Mouse (Mus musculus): ENCODE data around the gene Popdc2. TPM values are rescaled to one million over a fixed set of nuclear protein-coding genes. Genes with fewer than 3 reads are reported as not detected.
A peak's percentile ranks its signal among the peaks of the same experiment; 100 is the strongest.

The Popdc2 gene
- polyA plus RNA-seq, 1 experiment from 2014 or later, result 16.8 TPM

DNA sequence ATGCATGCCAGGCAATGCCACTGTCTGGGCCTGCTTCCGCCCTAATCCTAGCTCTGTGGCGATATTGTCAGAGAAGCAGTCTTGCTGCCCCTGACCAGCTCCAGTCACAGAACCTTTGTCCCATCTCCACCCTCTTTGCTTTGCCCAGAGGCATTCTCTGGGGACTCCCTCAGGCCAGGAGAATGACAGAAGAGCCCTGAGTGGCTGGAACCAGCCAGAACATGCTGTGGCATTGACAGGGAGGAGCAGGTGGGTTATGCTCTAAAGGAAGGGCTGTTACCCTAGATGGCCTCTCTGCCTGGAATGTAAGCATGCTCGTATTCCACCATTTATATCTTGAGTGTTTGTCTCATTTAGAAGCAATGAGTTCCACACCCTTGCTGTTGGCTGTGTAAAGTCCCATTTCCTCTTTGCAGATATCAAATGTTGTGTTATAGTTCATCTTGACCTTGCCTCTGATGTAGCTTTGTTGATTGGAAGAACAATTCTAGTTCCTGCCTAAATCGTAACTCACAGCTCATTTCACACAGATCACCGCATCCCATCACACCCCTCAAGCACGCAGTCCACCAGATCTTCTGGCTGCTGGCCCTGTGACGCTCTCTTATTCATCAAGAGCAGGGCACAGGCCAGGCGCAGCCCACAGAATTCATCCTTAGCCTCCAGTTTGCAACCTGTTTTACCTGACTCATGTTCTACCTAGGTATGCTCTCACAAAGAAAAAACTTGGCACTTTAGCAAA lies 8.8 kb downstream of the Popdc2 start:
- Histone ChIP-seq H3K4me2 (ENCODE audit: low read length) (no peak overlapping the region), H3K27ac (ENCODE audit: low read depth) (no peak overlapping the region), H3K4me1 (replicated peaks; ENCODE audit: control insufficient read depth, insufficient read depth, low read length) (no peaks in the 10 kb centered on the region), H3K9ac (ENCODE audit: low read length) (no peak overlapping the region), H3K9me3 (ENCODE audit: control insufficient read depth, low read length) (no peaks in the 10 kb centered on the region), H3K27me3 (replicated peaks; ENCODE audit: control insufficient read depth, insufficient read depth, low read length) (no peaks in the 10 kb centered on the region), H3K36me3 (ENCODE audit: control insufficient read depth, insufficient read depth, low read length) (no peaks in the 10 kb centered on the region), H3K4me3 (ENCODE audit: low read depth, low read length) (no peak overlapping the region)
- WGBS, result 82% methylated on average over 8 of the region's 8 CpGs
- ATAC-seq (replicated peaks; ENCODE audit: low FRiP score, low TSS enrichment, low read depth) (no peak), DNase-seq (ENCODE audit: low spot score) (no peak)

GRCm38 (mm10) chr16:38371705-38372296 lies 9.8 kb downstream of the Popdc2 start:
- Histone ChIP-seq H3K9me3 (ENCODE audit: control insufficient read depth, low read length) (no peaks in the 10 kb centered on the region), H3K4me2 (ENCODE audit: low read length) (no peak overlapping the region), H3K4me1 (replicated peaks; ENCODE audit: control insufficient read depth, insufficient read depth, low read length) (peaks cover 7% of the 10 kb centered on the region), H3K9ac (ENCODE audit: low read length) (no peak overlapping the region), H3K27ac (ENCODE audit: low read depth) (no peak overlapping the region), H3K36me3 (ENCODE audit: control insufficient read depth, insufficient read depth, low read length) (no peaks in the 10 kb centered on the region), H3K27me3 (replicated peaks; ENCODE audit: control insufficient read depth, insufficient read depth, low read length) (no peaks in the 10 kb centered on the region), H3K4me3 (ENCODE audit: low read depth, low read length) (no peak overlapping the region)
- no peak for ATAC-seq (replicated peaks; ENCODE audit: low FRiP score, low TSS enrichment, low read depth)
- DNase-seq (ENCODE audit: low spot score), result no peak
- 86% methylated on average over 15 of the region's 15 CpGs for WGBS

GRCm38 (mm10) chr16:38372876-38373275 lies 10.9 kb downstream of the Popdc2 start:
- Histone ChIP-seq H3K27me3 (replicated peaks; ENCODE audit: control insufficient read depth, insufficient read depth, low read length) (no peaks in the 10 kb centered on the region), H3K4me1 (replicated peaks; ENCODE audit: control insufficient read depth, insufficient read depth, low read length) (peaks cover 7% of the 10 kb centered on the region), H3K27ac (ENCODE audit: low read depth) (no peak overlapping the region), H3K9me3 (ENCODE audit: control insufficient read depth, low read length) (no peaks in the 10 kb centered on the region), H3K4me3 (ENCODE audit: low read depth, low read length) (no peak overlapping the region), H3K9ac (ENCODE audit: low read length) (no peak overlapping the region), H3K4me2 (ENCODE audit: low read length) (no peak overlapping the region), H3K36me3 (ENCODE audit: control insufficient read depth, insufficient read depth, low read length) (no peaks in the 10 kb centered on the region)
- no peak for ATAC-seq (replicated peaks; ENCODE audit: low FRiP score, low TSS enrichment, low read depth)
- no peak for DNase-seq (ENCODE audit: low spot score)
- WGBS, result 88% methylated on average over 4 of the region's 4 CpGs

- H3K9me3 ChIP-seq (ENCODE audit: control insufficient read depth, low read length), result no peaks in the 10 kb centered on the region
- DNase-seq (ENCODE audit: low spot score), result no peak
- H3K4me2 ChIP-seq (ENCODE audit: low read length), result no peak overlapping the region
- no peak overlapping the region for H3K9ac ChIP-seq (ENCODE audit: low read length)
- peaks cover 7% of the 10 kb centered on the region for H3K4me1 ChIP-seq (replicated peaks; ENCODE audit: control insufficient read depth, insufficient read depth, low read length)
- no peak for ATAC-seq (replicated peaks; ENCODE audit: low FRiP score, low TSS enrichment, low read depth)
- no peak overlapping the region for H3K4me3 ChIP-seq (ENCODE audit: low read depth, low read length)
- no peaks in the 10 kb centered on the region for H3K27me3 ChIP-seq (replicated peaks; ENCODE audit: control insufficient read depth, insufficient read depth, low read length)
- WGBS, result 84% methylated on average over 10 of the region's 10 CpGs
- H3K36me3 ChIP-seq (ENCODE audit: control insufficient read depth, insufficient read depth, low read length), result no peaks in the 10 kb centered on the region
- no peak overlapping the region for H3K27ac ChIP-seq (ENCODE audit: low read depth)
These were observed 11.4 kb downstream of the Popdc2 start for GRCm38 (mm10) chr16:38373439-38373838.

GRCm38 (mm10) chr16:38373941-38374340 lies 11.9 kb downstream of the Popdc2 start:
- Histone ChIP-seq H3K9ac (ENCODE audit: low read length) (no peak overlapping the region), H3K4me3 (ENCODE audit: low read depth, low read length) (no peak overlapping the region), H3K4me1 (replicated peaks; ENCODE audit: control insufficient read depth, insufficient read depth, low read length) (peaks cover 7% of the 10 kb centered on the region), H3K27me3 (replicated peaks; ENCODE audit: control insufficient read depth, insufficient read depth, low read length) (no peaks in the 10 kb centered on the region), H3K36me3 (ENCODE audit: control insufficient read depth, insufficient read depth, low read length) (no peaks in the 10 kb centered on the region), H3K9me3 (ENCODE audit: control insufficient read depth, low read length) (no peaks in the 10 kb centered on the region), H3K27ac (ENCODE audit: low read depth) (no peak overlapping the region), H3K4me2 (ENCODE audit: low read length) (no peak overlapping the region)
- no peak for ATAC-seq (replicated peaks; ENCODE audit: low FRiP score, low TSS enrichment, low read depth)
- WGBS, result 84% methylated on average over 16 of the region's 16 CpGs
- no peak for DNase-seq (ENCODE audit: low spot score)

GRCm38 (mm10) chr16:38374379-38375140 lies 12.6 kb downstream of the Popdc2 start:
- Histone ChIP-seq H3K4me3 (ENCODE audit: low read depth, low read length) (no peak overlapping the region), H3K36me3 (ENCODE audit: control insufficient read depth, insufficient read depth, low read length) (no peaks in the 10 kb centered on the region), H3K27me3 (replicated peaks; ENCODE audit: control insufficient read depth, insufficient read depth, low read length) (no peaks in the 10 kb centered on the region), H3K9ac (ENCODE audit: low read length) (no peak overlapping the region), H3K9me3 (ENCODE audit: control insufficient read depth, low read length) (no peaks in the 10 kb centered on the region), H3K4me2 (ENCODE audit: low read length) (no peak overlapping the region), H3K27ac (ENCODE audit: low read depth) (no peak overlapping the region), H3K4me1 (replicated peaks; ENCODE audit: control insufficient read depth, insufficient read depth, low read length) (peaks cover 7% of the 10 kb centered on the region)
- ATAC-seq (replicated peaks; ENCODE audit: low FRiP score, low TSS enrichment, low read depth) (no peak), DNase-seq (ENCODE audit: low spot score) (no peak)
- 81% methylated on average over 10 of the region's 10 CpGs for WGBS

- Histone ChIP-seq H3K27me3 (replicated peaks; ENCODE audit: control insufficient read depth, insufficient read depth, low read length) (no peaks in the 10 kb centered on the region), H3K27ac (ENCODE audit: low read depth) (no peak overlapping the region), H3K9me3 (ENCODE audit: control insufficient read depth, low read length) (no peaks in the 10 kb centered on the region), H3K4me3 (ENCODE audit: low read depth, low read length) (no peak overlapping the region), H3K36me3 (ENCODE audit: control insufficient read depth, insufficient read depth, low read length) (no peaks in the 10 kb centered on the region), H3K4me1 (replicated peaks; ENCODE audit: control insufficient read depth, insufficient read depth, low read length) (peaks cover 7% of the 10 kb centered on the region), H3K4me2 (ENCODE audit: low read length) (no peak overlapping the region), H3K9ac (ENCODE audit: low read length) (no peak overlapping the region)
- 85% methylated on average over 7 of the region's 7 CpGs for WGBS
- no peak for DNase-seq (ENCODE audit: low spot score)
- ATAC-seq (replicated peaks; ENCODE audit: low FRiP score, low TSS enrichment, low read depth), result no peak
These were observed 13.2 kb downstream of the Popdc2 start for GRCm38 (mm10) chr16:38375182-38375581.

GRCm38 (mm10) chr16:38376163-38376840 lies 14.3 kb downstream of the Popdc2 start:
- H3K4me1 ChIP-seq (replicated peaks; ENCODE audit: control insufficient read depth, insufficient read depth, low read length), result peaks cover 7% of the 10 kb centered on the region
- H3K9me3 ChIP-seq (ENCODE audit: control insufficient read depth, low read length), result no peaks in the 10 kb centered on the region
- H3K27me3 ChIP-seq (replicated peaks; ENCODE audit: control insufficient read depth, insufficient read depth, low read length), result no peaks in the 10 kb centered on the region
- ATAC-seq (replicated peaks; ENCODE audit: low FRiP score, low TSS enrichment, low read depth) (peak; percentile 74), DNase-seq (ENCODE audit: low spot score) (peak; percentile 60)
- peak overlapping the region; percentile 47 for H3K4me2 ChIP-seq (ENCODE audit: low read length)
- H3K4me3 ChIP-seq (ENCODE audit: low read depth, low read length), result peak overlapping the region; percentile 14
- H3K27ac ChIP-seq (ENCODE audit: low read depth), result peak overlapping the region; percentile 35; the same call in 1 of the 2 replicates
- H3K9ac ChIP-seq (ENCODE audit: low read length), result no peak overlapping the region; the same call in 1 of the 2 replicates
- 35% methylated on average over 17 of the region's 17 CpGs for WGBS
- H3K36me3 ChIP-seq (ENCODE audit: control insufficient read depth, insufficient read depth, low read length), result no peaks in the 10 kb centered on the region

Data from intestine, embryonic 14.5 days (tissue).